Mouse (Mus musculus): ENCODE data around the gene Ankrd63.

GRCm38 (mm10) chr2:118662902-118663803 lies 40.6 kb downstream of the Ankrd63 start, which contains the start of gene Pak6:
- TF ChIP-seq CTCF (IDR thresholded peaks at IDR 0.05; ENCODE audit: low read depth) (no peak), EP300 (optimal IDR thresholded peaks at IDR 0.05) (no peak)

All from stomach, postnatal 0 days (tissue).